Mouse (Mus musculus): Measurements from ENCODE around the gene Dolk.

Gene Dolk

DNA sequence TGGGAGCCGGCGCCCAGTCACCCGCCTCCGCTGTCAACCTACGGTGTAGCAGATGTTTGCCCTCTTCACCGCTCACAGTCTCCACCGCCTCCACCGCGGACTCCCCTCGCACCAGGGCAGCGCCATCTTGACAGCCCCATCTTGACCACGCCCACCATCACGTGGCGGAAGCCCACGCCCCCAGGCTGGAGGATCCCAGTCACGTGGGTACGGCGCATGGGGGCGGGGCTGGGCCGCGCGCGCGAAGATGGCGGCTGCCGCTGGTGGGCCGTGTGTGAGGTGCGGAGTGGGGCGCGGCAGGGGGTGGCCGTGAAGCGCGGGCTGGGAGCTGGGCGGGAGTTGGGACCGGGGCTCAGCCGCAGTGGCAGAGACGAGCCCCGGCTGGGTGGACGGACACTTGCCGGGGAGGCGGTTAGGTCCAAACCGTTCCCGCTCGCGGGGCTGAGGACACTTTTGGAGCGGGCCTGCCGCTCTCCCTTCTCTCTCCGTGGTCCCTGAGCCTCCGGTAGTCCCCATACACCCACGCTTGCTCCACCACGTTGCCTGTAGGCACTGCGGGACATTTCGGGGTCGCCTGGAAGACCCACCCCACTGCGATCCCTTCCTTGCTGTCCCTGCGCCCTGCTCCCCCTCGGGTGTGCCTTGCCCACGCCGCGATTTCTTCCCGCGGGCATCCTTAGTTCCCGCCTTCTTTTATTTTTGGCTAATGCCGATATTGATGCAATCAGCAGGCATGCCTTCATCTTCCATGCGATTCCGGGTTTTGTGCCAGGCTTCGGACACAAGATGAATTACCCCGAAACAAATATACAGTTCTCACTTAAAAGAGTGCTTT is at the start of gene Dolk, which contains the start of gene Nup188:
TSS of gene Dolk (minus strand) at position 143 of the 835 bp plus-strand sequence.
TSS of gene Nup188 (plus strand) at position 206 of the 835 bp plus-strand sequence.
- DNase-seq (ENCODE audit: low spot score): peak; percentile 96

GRCm38 (mm10) chr2:30335324-30335723 is 49.2 kb upstream of the Dolk start:
- no peak for DNase-seq (ENCODE audit: low spot score)

GRCm38 (mm10) chr2:30328791-30329190 is 42.7 kb upstream of the Dolk start:
- no peak for DNase-seq (ENCODE audit: low spot score)

- no peak for DNase-seq (ENCODE audit: low spot score)
These were observed 41.1 kb upstream of the Dolk start for GRCm38 (mm10) chr2:30327276-30327675.

DNA sequence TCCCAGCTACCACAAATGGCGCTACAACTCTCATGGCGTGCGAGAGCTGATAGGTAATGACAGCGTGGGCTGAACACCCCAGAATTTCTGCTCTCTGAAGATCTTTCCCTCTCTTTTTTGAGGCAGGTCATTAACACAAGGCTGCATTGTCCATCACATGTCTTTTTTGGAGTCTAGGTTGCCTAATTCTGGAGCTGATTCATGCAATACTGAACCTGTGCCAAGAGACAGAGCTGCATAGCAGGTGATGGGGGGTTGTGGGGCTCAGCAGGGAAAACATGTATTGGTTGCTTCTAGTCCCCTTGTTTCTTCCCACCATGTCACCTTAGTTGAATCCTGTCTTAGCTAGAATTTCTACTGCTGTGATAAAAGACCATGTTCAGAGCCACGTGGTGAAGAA is 39.2 kb upstream of the Dolk start:
- DNase-seq (ENCODE audit: low spot score): no peak

- DNase-seq (ENCODE audit: low spot score): no peak
These were observed 37.0 kb upstream of the Dolk start for GRCm38 (mm10) chr2:30323111-30323510.

GRCm38 (mm10) chr2:30319260-30319659 is 33.1 kb upstream of the Dolk start:
- no peak for DNase-seq (ENCODE audit: low spot score)

GRCm38 (mm10) chr2:30316955-30317354 is 30.8 kb upstream of the Dolk start:
- DNase-seq (ENCODE audit: low spot score): no peak

- no peak for DNase-seq (ENCODE audit: low spot score)
These were observed 30.0 kb upstream of the Dolk start for GRCm38 (mm10) chr2:30316136-30316535.

DNA sequence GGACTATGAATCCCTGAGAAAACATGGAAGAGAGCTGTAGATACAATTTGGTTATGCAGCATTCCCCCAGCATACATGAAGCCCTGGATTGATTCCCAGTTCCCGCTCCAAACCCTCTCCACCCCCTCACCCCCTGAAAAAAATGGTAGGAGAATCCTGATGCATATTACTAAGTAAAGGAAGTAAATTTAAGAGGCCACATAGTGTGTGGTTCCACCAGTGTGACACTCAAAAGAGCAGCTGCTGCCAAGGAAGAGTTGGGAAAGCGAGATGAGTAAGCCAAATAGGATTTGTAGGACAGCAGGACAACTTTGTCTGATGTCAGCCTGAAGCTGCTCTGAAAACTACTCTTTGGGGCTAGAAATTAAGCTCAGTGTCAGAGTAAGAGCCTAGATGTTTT is 25.3 kb upstream of the Dolk start:
- DNase-seq (ENCODE audit: low spot score): no peak

GRCm38 (mm10) chr2:30309351-30309750 is 23.2 kb upstream of the Dolk start:
- no peak for DNase-seq (ENCODE audit: low spot score)

- no peak for DNase-seq (ENCODE audit: low spot score)
These were observed 20.0 kb upstream of the Dolk start for GRCm38 (mm10) chr2:30306087-30306486.

DNA sequence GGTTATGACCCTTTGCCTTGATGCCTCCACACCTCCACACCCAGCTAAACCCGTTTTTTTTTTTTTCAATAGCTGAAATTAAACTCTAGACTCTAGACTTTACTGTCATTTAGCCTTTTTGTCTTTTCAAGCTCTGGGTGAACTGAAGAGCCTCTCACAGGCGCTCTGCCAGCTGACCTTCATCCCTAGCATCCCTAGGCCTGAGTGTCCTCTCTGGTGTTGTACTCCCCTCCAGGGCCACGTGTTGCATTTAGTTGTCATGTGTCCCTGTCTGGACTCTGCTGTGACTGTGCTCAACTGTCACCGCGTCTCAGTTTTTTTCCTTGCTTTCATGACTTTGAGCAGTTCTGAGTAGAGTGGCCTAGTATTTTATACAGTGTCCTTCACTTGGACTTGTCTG is 13.8 kb upstream of the Dolk start:
- DNase-seq (ENCODE audit: low spot score): no peak

GRCm38 (mm10) chr2:30299525-30299924 is 13.4 kb upstream of the Dolk start:
- no peak for DNase-seq (ENCODE audit: low spot score)

- peak; percentile 20 for DNase-seq (ENCODE audit: low spot score)
These were observed 866 bp upstream of the Dolk start for GRCm38 (mm10) chr2:30287027-30287373.

- no peak for DNase-seq (ENCODE audit: low spot score)
These were observed 535 bp downstream of the Dolk start for GRCm38 (mm10) chr2:30285416-30286181.

DNA sequence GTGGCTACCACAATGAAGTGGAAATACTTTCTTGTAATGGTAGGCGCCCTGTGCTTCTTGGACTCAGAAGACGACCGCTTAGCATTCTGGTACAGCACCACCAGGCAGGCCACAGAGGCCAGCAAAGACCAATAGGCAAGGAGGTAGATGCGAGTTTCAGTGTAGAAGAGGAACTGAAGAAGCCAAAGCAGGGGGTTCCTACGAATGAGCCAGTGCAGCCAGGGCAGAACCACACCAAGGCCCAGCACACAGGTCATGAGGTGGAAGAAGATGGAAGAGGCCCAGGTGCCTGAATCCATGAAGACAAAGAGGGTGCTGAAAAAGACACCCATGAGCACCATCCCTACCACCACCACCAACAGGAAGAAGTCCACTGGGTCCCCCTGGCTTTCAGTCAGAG is 1.1 kb downstream of the Dolk start:
- no peak for DNase-seq (ENCODE audit: low spot score)

- DNase-seq (ENCODE audit: low spot score): no peak
These were observed 2.9 kb downstream of the Dolk start for GRCm38 (mm10) chr2:30283193-30283592.

DNA sequence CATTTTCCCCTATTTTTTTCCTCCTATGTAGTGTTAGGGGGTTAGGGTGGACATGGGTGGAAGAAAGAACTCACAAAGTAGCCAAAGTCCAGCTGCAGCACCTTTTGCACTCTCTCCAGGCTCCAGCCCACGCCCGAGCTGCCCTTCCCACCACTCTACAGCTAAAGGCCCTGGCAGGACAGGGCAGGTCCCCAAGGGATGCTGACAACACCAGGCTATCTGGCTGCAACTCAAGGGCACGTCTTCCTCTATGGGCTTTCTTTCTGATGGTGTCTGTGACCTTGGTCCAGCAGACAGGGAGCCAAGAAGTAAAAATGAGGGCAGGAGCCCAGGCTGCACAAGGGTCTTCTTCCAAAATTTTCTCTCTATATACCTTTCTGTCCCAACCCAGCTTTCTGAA is 4.5 kb downstream of the Dolk start:
- DNase-seq (ENCODE audit: low spot score): no peak

DNA sequence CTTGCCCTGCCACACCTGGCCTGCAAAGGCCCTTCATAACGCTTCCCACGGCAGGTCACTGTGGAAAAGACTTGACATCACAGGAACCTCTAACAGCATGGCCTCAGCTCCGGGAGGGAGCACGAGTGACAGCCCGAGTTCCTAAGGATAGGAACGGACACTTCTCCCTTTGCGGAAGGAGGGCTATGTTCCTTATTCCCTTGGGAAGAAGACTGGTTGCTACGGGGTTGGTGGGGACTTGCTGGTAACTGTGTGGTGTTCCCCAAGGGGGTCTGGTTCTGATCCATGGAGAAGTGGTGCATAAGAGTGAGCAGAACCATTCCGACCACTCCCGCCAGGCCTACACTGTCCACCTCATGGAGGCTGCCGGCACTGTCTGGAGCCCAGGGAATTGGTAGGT is 5.4 kb downstream of the Dolk start, which contains the start of gene Gm28038:
TSS of gene Gm28038 (plus strand) at position 301 of the 400 bp plus-strand sequence.
- DNase-seq (ENCODE audit: low spot score): no peak

DNA sequence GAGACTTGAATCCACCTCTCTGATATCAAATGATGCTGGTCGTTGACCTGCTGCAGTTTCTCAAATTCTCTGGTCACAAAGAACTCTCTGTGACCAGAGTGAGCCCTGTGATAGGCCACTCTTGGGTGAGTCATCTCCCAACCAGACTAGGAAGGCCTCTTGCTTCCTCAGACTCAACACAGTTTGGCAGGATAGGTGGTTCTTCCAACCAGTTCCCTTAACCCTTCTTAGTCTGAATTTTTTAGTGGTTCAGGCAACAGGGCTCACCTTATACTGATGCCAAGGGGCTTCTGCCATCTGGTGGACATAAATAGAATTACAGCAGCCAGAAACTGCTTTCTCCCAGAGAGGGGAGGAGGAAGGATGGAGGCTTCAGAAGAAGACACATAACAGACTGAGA is 16.0 kb downstream of the Dolk start:
- peak; percentile 73 for DNase-seq (ENCODE audit: low spot score)

DNA sequence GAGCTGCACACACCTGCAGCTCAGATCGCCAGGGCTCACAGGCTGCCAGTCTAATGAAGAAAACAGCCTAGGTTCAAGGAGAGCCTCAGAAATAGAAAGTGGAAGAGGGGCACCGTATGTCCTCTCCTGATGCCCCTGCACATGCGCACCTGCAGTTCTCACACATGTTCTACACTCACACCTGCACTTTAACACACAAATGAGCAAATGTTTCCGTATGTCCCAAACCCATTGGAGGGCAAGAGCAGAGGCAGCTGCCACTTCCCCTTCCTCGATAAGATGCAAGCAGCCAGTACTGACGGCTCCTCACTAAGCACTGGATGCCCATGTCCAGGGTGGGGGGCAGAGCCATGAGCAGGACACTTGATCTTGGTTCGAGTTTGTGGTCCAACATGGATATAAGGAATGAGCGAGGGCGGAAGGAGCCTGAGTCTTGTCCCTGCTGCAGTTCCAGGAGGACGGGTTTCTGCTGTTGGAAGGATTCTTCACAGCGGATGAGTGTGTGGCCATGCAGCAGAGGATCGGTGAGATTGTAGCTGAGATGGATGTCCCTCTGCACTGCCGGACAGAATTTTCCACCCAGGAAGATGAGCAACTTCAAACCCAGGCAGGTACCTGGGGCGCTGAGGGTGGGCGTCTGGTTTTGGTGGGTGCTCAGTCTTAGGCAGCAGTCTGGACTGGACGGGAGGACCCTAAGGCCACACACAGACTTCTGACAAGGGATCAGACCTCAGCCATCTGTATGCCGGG is 16.7 kb downstream of the Dolk start:
- DNase-seq (ENCODE audit: low spot score): no peak

GRCm38 (mm10) chr2:30268371-30268770 is 17.8 kb downstream of the Dolk start:
- DNase-seq (ENCODE audit: low spot score): no peak
